Mouse (Mus musculus): ENCODE measurements at regions not wholly inside any gene's neighbourhood (a gene's known extent, or its start where the extent isn't known, plus 50 kb on each side); places are given as distances from the start of the nearest gene placed in this dataset.

GRCm38 (mm10) chr11:23996250-23996649, 78.6 kb downstream of the A830031A19Rik start:
- DNase-seq: no peak

DNA sequence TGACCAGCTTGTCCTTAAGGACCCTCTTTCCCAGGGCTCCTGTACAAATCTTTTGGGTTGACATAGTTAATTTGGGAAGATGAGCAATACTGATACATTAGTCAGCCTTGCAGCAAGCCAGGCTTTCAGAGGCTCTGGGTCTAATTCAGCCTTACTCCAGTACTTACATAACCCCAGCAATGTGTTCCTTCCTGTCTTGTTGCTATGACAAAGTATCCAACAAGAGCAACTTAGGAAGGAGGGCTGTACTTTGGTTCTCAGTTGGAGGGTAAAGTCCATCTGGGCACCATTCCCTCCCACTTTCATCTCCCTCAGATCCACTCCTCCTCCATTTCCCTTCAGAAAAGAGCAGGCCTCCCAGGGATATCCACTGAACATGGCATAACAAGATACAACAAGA, 80.7 kb downstream of the A830031A19Rik start:
- peak in 1 of 2 experiments; percentile 1 for DNase-seq

DNA sequence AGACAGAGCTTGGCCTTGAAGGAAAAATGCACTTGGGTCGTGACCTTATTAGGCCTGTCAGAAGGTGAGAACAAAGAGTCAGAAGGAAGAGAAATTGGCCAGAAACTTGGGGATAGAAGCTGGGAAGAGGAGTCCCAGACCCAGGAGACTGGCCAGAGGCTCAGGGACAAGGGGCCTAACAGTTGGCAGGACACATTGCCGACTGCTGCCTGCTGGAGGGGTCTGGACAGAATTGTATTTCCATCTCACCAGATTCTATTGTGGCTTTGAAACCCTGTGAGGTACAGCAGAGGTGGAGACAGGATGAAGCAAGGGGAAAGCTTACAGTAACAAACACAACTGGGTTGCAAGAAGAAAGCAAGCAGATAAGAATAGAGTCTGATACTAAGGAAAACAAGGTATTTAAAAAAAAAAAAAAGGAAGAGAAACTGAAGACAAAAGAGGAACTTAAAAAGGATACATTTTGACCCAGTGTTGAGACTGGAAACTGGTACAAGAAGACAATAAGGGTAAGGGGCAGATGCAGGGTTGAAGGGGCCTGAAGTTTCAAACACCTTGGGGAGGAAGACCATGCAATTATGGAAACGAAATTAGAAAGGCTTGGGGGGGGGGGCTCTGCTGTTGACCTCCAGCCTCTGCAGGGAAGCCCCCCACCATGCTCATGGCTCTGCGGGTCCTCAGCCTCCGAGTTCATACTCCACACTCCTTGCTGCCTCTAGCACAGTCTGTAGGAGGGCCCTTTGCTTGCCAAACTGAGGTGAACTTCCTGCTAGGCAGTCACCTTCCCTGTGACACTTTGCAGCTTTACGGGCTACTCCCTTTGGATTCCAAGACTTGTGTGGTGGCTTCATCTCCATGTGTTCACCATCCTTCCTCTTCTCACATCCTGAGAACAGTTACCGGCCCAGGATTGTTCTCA, 87.1 kb downstream of the A830031A19Rik start:
- DNase-seq: no peak

- no peak for DNase-seq
Measured at GRCm38 (mm10) chr11:23985231-23985630, 89.6 kb downstream of the A830031A19Rik start.

DNA sequence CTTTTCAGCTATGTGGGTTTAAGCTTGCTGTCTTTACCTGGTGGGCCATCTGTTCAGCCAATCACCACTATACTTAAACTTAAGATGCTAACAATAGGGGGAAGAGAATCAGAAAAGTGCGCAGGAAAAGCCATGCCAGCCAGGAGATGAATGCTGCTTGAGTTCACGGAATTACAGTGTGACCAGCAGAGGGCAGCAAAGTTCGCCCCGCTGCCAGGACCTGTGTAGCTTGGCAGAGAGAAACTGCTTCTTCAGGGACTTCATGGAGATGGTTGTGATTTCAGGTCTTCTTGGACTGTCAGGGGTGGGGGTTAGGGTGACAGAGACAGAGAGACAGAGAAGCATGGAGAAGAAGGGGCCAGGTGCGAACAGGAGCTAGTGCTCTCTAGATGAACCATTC, 84.3 kb upstream of the Papolg start:
- DNase-seq: peak; percentile 53 to 84

- DNase-seq: no peak
Measured at GRCm38 (mm10) chr11:23978300-23978699, 83.2 kb upstream of the Papolg start.

GRCm38 (mm10) chr11:23977096-23977495, 82.0 kb upstream of the Papolg start:
- no peak for DNase-seq

- DNase-seq: peak in 1 of 2 experiments; percentile 1
Measured at GRCm38 (mm10) chr11:23954323-23954722, 59.3 kb upstream of the Papolg start.

- DNase-seq: no peak
Measured at GRCm38 (mm10) chr11:23945966-23946365, 50.9 kb upstream of the Papolg start.
